Mouse (Mus musculus): Measurements from ENCODE around the gene Setd7. TPM values are rescaled to one million over a fixed set of nuclear protein-coding genes. Genes with fewer than 3 reads are reported as not detected.
"Not testable (repeated sequence)": the region's sequence is repeated elsewhere in the genome, so short reads cannot be mapped to it uniquely, and the experiment has no call there.

The Setd7 gene
- polyA plus RNA-seq, 1 experiment from 2014 or later, result 76.5 TPM

- DNase-seq (ENCODE audit: low read depth, low spot score) (no peak), ATAC-seq (no peak)
- CTCF ChIA-PET, result interaction anchor here (0.7 to 4.7 kb wide), 4 partner anchors 10 to 76 kb away, joined by 3 to 27 read pairs (median 4); no protein-coding TSS in a partner anchor
- TF ChIP-seq CTCF (IDR thresholded peaks at IDR 0.05), result peak; percentile 25
- no peaks in the 10 kb centered on the region for H3K27me3 ChIP-seq
- in situ Hi-C loops (cut with MboI; ENCODE audit: low pct_unique_long_range_greater_than_20kb), result no loop called here
- POLR2A ChIA-PET, result interaction anchor here (0.6 to 0.8 kb wide), 2 partner anchors 9 kb away, joined by 3 to 5 read pairs; no protein-coding TSS in a partner anchor
These were observed 27.1 kb upstream of the Setd7 start for GRCm38 (mm10) chr3:51587697-51588262.

- in situ Hi-C loops (cut with MboI; ENCODE audit: low pct_unique_long_range_greater_than_20kb), result no loop called here
- peak; percentile 96 for TF ChIP-seq CTCF (IDR thresholded peaks at IDR 0.05)
- ChIA-PET CTCF (interaction anchor here (0.9 to 2.5 kb wide), 10 partner anchors 9 to 100 kb away, joined by 3 to 11 read pairs (median 4); partner anchors contain the start of gene Rab33b), POLR2A (interaction anchor here (0.8 to 1.1 kb wide), 2 partner anchors 29 to 65 kb away, joined by 3 to 4 read pairs; no protein-coding TSS in a partner anchor)
- no peaks in the 10 kb centered on the region for H3K27me3 ChIP-seq
- no peak for DNase-seq (ENCODE audit: low read depth, low spot score)
- ATAC-seq, result peak; percentile 77
These were observed 23.1 kb upstream of the Setd7 start for GRCm38 (mm10) chr3:51583574-51584391.

GRCm38 (mm10) chr3:51579243-51579642, 18.6 kb upstream of the Setd7 start:
- ATAC-seq; DNase-seq (ENCODE audit: low read depth, low spot score); H3K27me3 ChIP-seq: not testable (repeated sequence)
- ChIA-PET CTCF (interaction anchor here (0.8 to 2.9 kb wide), 3 partner anchors 13 to 71 kb away, joined by 3 to 7 read pairs (median 4); no protein-coding TSS in a partner anchor), POLR2A (interaction anchor here (1.0 kb wide), 1 partner anchor 19 kb away, joined by 4 read pairs; the partner anchor contains the start of gene Setd7)
- in situ Hi-C loops (cut with MboI; ENCODE audit: low pct_unique_long_range_greater_than_20kb), result loop anchor here (5.0 kb wide), 1 partner anchor 68 kb away; no protein-coding TSS in a partner anchor

GRCm38 (mm10) chr3:51577816-51578749, 17.4 kb upstream of the Setd7 start:
- no peak for DNase-seq (ENCODE audit: low read depth, low spot score)
- no peak for TF ChIP-seq CTCF (IDR thresholded peaks at IDR 0.05)
- ChIA-PET POLR2A (interaction anchor here (0.6 to 2.3 kb wide), 9 partner anchors 9 to 492 kb away, joined by 3 to 8 read pairs (median 3); partner anchors contain the start of gene Setd7), CTCF (interaction anchor here (0.9 to 2.9 kb wide), 6 partner anchors 12 to 72 kb away, joined by 3 to 7 read pairs (median 4); no protein-coding TSS in a partner anchor)
- no peaks in the 10 kb centered on the region for H3K27me3 ChIP-seq
- peak; percentile 25 for ATAC-seq
- in situ Hi-C loops (cut with MboI; ENCODE audit: low pct_unique_long_range_greater_than_20kb), result loop anchor here (5.0 kb wide), 1 partner anchor 69 kb away; no protein-coding TSS in a partner anchor

GRCm38 (mm10) chr3:51577359-51577758, 16.7 kb upstream of the Setd7 start:
- H3K27me3 ChIP-seq, result no peaks in the 10 kb centered on the region
- no peak for TF ChIP-seq CTCF (IDR thresholded peaks at IDR 0.05)
- DNase-seq (ENCODE audit: low read depth, low spot score), result peak; percentile 91
- POLR2A ChIA-PET, result interaction anchor here (0.6 to 2.3 kb wide), 4 partner anchors 9 to 492 kb away, joined by 3 to 8 read pairs (median 4); partner anchors contain the start of gene Setd7
- CTCF ChIA-PET, result interaction anchor here (0.9 to 2.9 kb wide), 7 partner anchors 12 to 73 kb away, joined by 3 to 8 read pairs (median 5); partner anchors contain the start of gene Setd7
- in situ Hi-C loops (cut with MboI; ENCODE audit: low pct_unique_long_range_greater_than_20kb), result loop anchor here (5.0 kb wide), 1 partner anchor 70 kb away; no protein-coding TSS in a partner anchor
- ATAC-seq, result peak; percentile 77

GRCm38 (mm10) chr3:51573915-51574314, 13.2 kb upstream of the Setd7 start:
- CTCF ChIA-PET, result interaction anchor here (1.4 to 2.4 kb wide), 3 partner anchors 9 to 14 kb away, joined by 4 to 6 read pairs (median 5); partner anchors contain the start of gene Setd7
- POLR2A ChIA-PET, result no interaction called here
- ATAC-seq, result no peak

GRCm38 (mm10) chr3:51570200-51570599, 9.5 kb upstream of the Setd7 start:
- POLR2A ChIA-PET, result no interaction called here
- DNase-seq (ENCODE audit: low read depth, low spot score) (no peak), ATAC-seq (no peak)
- in situ Hi-C loops (cut with MboI; ENCODE audit: low pct_unique_long_range_greater_than_20kb), result no loop called here
- no peak for TF ChIP-seq CTCF (IDR thresholded peaks at IDR 0.05)
- CTCF ChIA-PET, result no interaction called here
- H3K27me3 ChIP-seq, result no peaks in the 10 kb centered on the region

More at GRCm38 (mm10) chr3:51573915-51574314, 13.2 kb upstream of the Setd7 start:
- no peak for TF ChIP-seq CTCF (IDR thresholded peaks at IDR 0.05)
- in situ Hi-C loops (cut with MboI; ENCODE audit: low pct_unique_long_range_greater_than_20kb), result no loop called here
- DNase-seq (ENCODE audit: low read depth, low spot score), result no peak
- no peaks in the 10 kb centered on the region for H3K27me3 ChIP-seq

- POLR2A ChIA-PET, result interaction anchor here (0.6 to 2.0 kb wide), 4 partner anchors 16 to 79 kb away, joined by 3 to 8 read pairs (median 3); partner anchors contain the start of gene Rab33b
- in situ Hi-C loops (cut with MboI; ENCODE audit: low pct_unique_long_range_greater_than_20kb), result no loop called here
- H3K27me3 ChIP-seq, result no peaks in the 10 kb centered on the region
- no peak for TF ChIP-seq CTCF (IDR thresholded peaks at IDR 0.05)
- DNase-seq (ENCODE audit: low read depth, low spot score) (no peak), ATAC-seq (no peak)
- CTCF ChIA-PET, result interaction anchor here (0.7 to 3.4 kb wide), 8 partner anchors 9 to 89 kb away, joined by 3 to 22 read pairs (median 4); no protein-coding TSS in a partner anchor
These were observed 1.3 kb upstream of the Setd7 start for GRCm38 (mm10) chr3:51561993-51562385.
